Mouse (Mus musculus) hindbrain, embryonic 10.5 days (tissue): Measurements from ENCODE around the gene Esrra. TPM values are rescaled to one million over a fixed set of nuclear protein-coding genes. Genes with fewer than 3 reads are reported as not detected.

Source experiments
- polyA plus RNA-seq: library from polyadenylated mRNA; unstranded; fragments of >200 nt; fragmentation: Nextera tagmentation; extraction: Ambion mirVana; gene quantifications from 2 replicates; pipeline ENCODE4 v1.2.1, GENCODE M21; 2016

The Esrra gene
- polyA plus RNA-seq, 1 experiment from 2014 or later: 12.0 TPM

Other genes starting within 250 kb of the Esrra start
- 6.2 and 7.7 TPM in 2 replicates for gene Rps6ka4, start 81.2 kb downstream of the Esrra start, polyA plus RNA-seq
- gene Ccdc88b, start 63.6 kb downstream of the Esrra start, polyA plus RNA-seq: 0.37 and 1.2 TPM in 2 replicates
- gene Trmt112, start 12.1 kb downstream of the Esrra start, polyA plus RNA-seq: 148 and 157 TPM in 2 replicates
- gene Prdx5, start 11.7 kb downstream of the Esrra start, polyA plus RNA-seq: 155 and 196 TPM in 2 replicates
- 0.46 TPM in 1 of 2 replicates, not detected in the other for gene Catsperz, start 3.6 kb upstream of the Esrra start, polyA plus RNA-seq
- not detected in 2 replicates for gene Kcnk4, start 12.7 kb upstream of the Esrra start, polyA plus RNA-seq
- gene Bad, start 20.0 kb upstream of the Esrra start, polyA plus RNA-seq: 63.1 and 75.5 TPM in 2 replicates
- gene Gpr137, start 20.7 kb upstream of the Esrra start, polyA plus RNA-seq: 31.2 and 40.9 TPM in 2 replicates
- 157 and 186 TPM in 2 replicates for gene Ppp1r14b, start 53.2 kb upstream of the Esrra start, polyA plus RNA-seq
- gene Plcb3, start 54.7 kb upstream of the Esrra start, polyA plus RNA-seq: 22.3 and 28.3 TPM in 2 replicates
- gene Fkbp2, start 58.7 kb upstream of the Esrra start, polyA plus RNA-seq: 119 and 121 TPM in 2 replicates
- gene Vegfb, start 65.8 kb upstream of the Esrra start, polyA plus RNA-seq: 35.6 and 36.2 TPM in 2 replicates
- 18.7 and 23.3 TPM in 2 replicates for gene Dnajc4, start 70.8 kb upstream of the Esrra start, polyA plus RNA-seq
- gene Nudt22, start 74.3 kb upstream of the Esrra start, polyA plus RNA-seq: 20.6 and 23.2 TPM in 2 replicates
- 9.9 and 13.5 TPM in 2 replicates for gene Trpt1, start 74.3 kb upstream of the Esrra start, polyA plus RNA-seq
- 8.7 and 10.1 TPM in 2 replicates for gene Fermt3, start 97.7 kb upstream of the Esrra start, polyA plus RNA-seq
- gene Stip1, start 118.2 kb upstream of the Esrra start, polyA plus RNA-seq: 372 and 451 TPM in 2 replicates
- 2.9 and 3.4 TPM in 2 replicates for gene Macrod1, start 135.0 kb upstream of the Esrra start, polyA plus RNA-seq
- gene Flrt1, start 183.9 kb upstream of the Esrra start, polyA plus RNA-seq: 3.1 and 4.0 TPM in 2 replicates